Mouse (Mus musculus) frontal cortex, postnatal 14 days (tissue): ENCODE measurements around the gene Vmn2r15.

ENCODE experiments used
- DNase-seq, 2 experiments: peaks; one replicate each; pipeline ENCODE4 v3.0.0; 2022; ENCODE audit warnings: low spot score in 2 of 2

Gene Vmn2r15

GRCm38 (mm10) chr5:109297544-109297943 is at the start of gene Vmn2r15:
Gene Vmn2r15, minus strand, starts transcription at chr5:109297644.
- no peak for DNase-seq

- DNase-seq, result no peak
Measured at GRCm38 (mm10) chr5:109329862-109330261, 32.4 kb upstream of the Vmn2r15 start, which contains the start of gene Vmn2r16. Gene Vmn2r16, plus strand, starts transcription at chr5:109330162.

- no peak for DNase-seq
Measured at GRCm38 (mm10) chr5:109294655-109295054, 2.8 kb downstream of the Vmn2r15 start.
